Mouse (Mus musculus) embryo, embryonic 10.5 days (tissue): ENCODE results near the gene Kcnk7.
A peak's percentile ranks its signal among the peaks of the same experiment; 100 is the strongest.

Source experiments
- DNase-seq: peaks from one replicate; pipeline ENCODE4 v3.0.0-alpha.2; 2015; ENCODE audit warnings: low spot score

Gene Kcnk7

GRCm38 (mm10) chr19:5725767-5726515 lies 21.8 kb downstream of the Kcnk7 start, which contains the start of gene Ehbp1l1:
TSS of gene Ehbp1l1 (minus strand) at chr19:5726317.
- no peak for DNase-seq

GRCm38 (mm10) chr19:5726961-5727578 lies 22.9 kb downstream of the Kcnk7 start:
- DNase-seq = no peak

- DNase-seq = peak; percentile 92
These were observed 23.5 kb downstream of the Kcnk7 start for GRCm38 (mm10) chr19:5727701-5728100.

- peak; percentile 57 for DNase-seq
These were observed 24.7 kb downstream of the Kcnk7 start for GRCm38 (mm10) chr19:5728631-5729443.

- peak; percentile 95 for DNase-seq
These were observed 25.3 kb downstream of the Kcnk7 start, which contains the start of gene Fam89b for GRCm38 (mm10) chr19:5729444-5729815. TSS of gene Fam89b (minus strand) at chr19:5729653.

- DNase-seq = no peak
These were observed 26.4 kb downstream of the Kcnk7 start for GRCm38 (mm10) chr19:5730314-5731186.

GRCm38 (mm10) chr19:5731264-5731978 lies 27.3 kb downstream of the Kcnk7 start:
- peak; percentile 99 for DNase-seq

GRCm38 (mm10) chr19:5734325-5734724 lies 30.2 kb downstream of the Kcnk7 start:
- no peak for DNase-seq

GRCm38 (mm10) chr19:5739446-5739845 lies 35.3 kb downstream of the Kcnk7 start:
- no peak for DNase-seq

GRCm38 (mm10) chr19:5740320-5741317 lies 36.5 kb downstream of the Kcnk7 start, which contains the start of gene Ltbp3:
TSS of gene Ltbp3 (plus strand) at chr19:5740904.
- no peak for DNase-seq

GRCm38 (mm10) chr19:5741641-5742240 lies 37.6 kb downstream of the Kcnk7 start:
- peak; percentile 58 for DNase-seq

GRCm38 (mm10) chr19:5742241-5742641 lies 38.1 kb downstream of the Kcnk7 start:
- no peak for DNase-seq

GRCm38 (mm10) chr19:5743576-5743975 lies 39.4 kb downstream of the Kcnk7 start:
- no peak for DNase-seq

- DNase-seq = no peak
These were observed 41.9 kb downstream of the Kcnk7 start for GRCm38 (mm10) chr19:5745756-5746710.

- DNase-seq = no peak
These were observed 42.8 kb downstream of the Kcnk7 start for GRCm38 (mm10) chr19:5746907-5747363.

GRCm38 (mm10) chr19:5749476-5749875 lies 45.3 kb downstream of the Kcnk7 start:
- DNase-seq = no peak

GRCm38 (mm10) chr19:5750951-5751350 lies 46.8 kb downstream of the Kcnk7 start:
- DNase-seq = no peak

- DNase-seq = no peak
These were observed 47.6 kb downstream of the Kcnk7 start for GRCm38 (mm10) chr19:5751742-5752141.
